Mouse (Mus musculus) liver, adult 2 months (tissue): ENCODE data around the gene Olfr622. TPM values are rescaled to one million over a fixed set of nuclear protein-coding genes. Genes with fewer than 3 reads are reported as not detected.

Experiments
- DNase-seq: peaks from one replicate; pipeline ENCODE4 v3.0.0-alpha.2; 2011; ENCODE audit warnings: low read depth, low spot score; ENCODE audit errors: extremely low read depth
- H3K27ac ChIP-seq: fragments of 200-500 bp; replicated peaks from 2 replicates; pipeline ENCODE4 v1.5.1; 2012; ENCODE audit warnings: low read depth, mild to moderate bottlenecking, control low read depth, inconsistent platforms, low read length; ENCODE audit not compliant: insufficient read depth
- H3K27me3 ChIP-seq: fragments of 200-500 bp; 2 replicates; pipeline ENCODE4 v1.6.1; 2012; ENCODE audit warnings: mild to moderate bottlenecking, moderate library complexity, low read length, inconsistent platforms; ENCODE audit not compliant: control insufficient read depth, insufficient read depth
- H3K36me3 ChIP-seq: fragments of 200-500 bp; 2 replicates; pipeline ENCODE4 v1.6.1; 2012; ENCODE audit warnings: low read length, inconsistent platforms; ENCODE audit not compliant: control insufficient read depth, insufficient read depth
- H3K4me1 ChIP-seq: fragments of 200-500 bp; 2 replicates; pipeline ENCODE4 v1.6.1; 2011; ENCODE audit warnings: low read length; ENCODE audit not compliant: control insufficient read depth, insufficient read depth
- H3K4me3 ChIP-seq: fragments of 200-500 bp; 2 replicates; pipeline ENCODE4 v1.5.1; 2011; ENCODE audit warnings: low read depth, mild to moderate bottlenecking, control low read depth, low read length, moderate library complexity; ENCODE audit not compliant: insufficient read depth
- H3K79me2 ChIP-seq: fragments of 200-500 bp; 2 replicates; pipeline ENCODE4 v1.6.1; 2012; ENCODE audit warnings: inconsistent platforms, mild to moderate bottlenecking, low read length, moderate library complexity; ENCODE audit not compliant: control insufficient read depth, insufficient read depth
- H3K9ac ChIP-seq: fragments of 200-500 bp; 2 replicates; pipeline ENCODE4 v1.6.1; 2012; ENCODE audit warnings: low read depth, mild to moderate bottlenecking, control low read depth, inconsistent platforms, low read length
- CTCF ChIP-seq: fragments of 200-500 bp; IDR thresholded peaks from 2 replicates; pipeline ENCODE4 v1.5.1; 2011; ENCODE audit warnings: low read depth, low read length, control low read depth
- POLR2A ChIP-seq: fragments of 200-500 bp; IDR thresholded peaks from 2 replicates; pipeline ENCODE4 v1.6.1; 2011; ENCODE audit warnings: low read length, control low read depth; ENCODE audit not compliant: insufficient read depth; ENCODE audit errors: extremely low read depth
- WGBS: fragments of 180-500 bp; shearing (Covaris S2); methylation state at CpG from one replicate; pipeline ENCODE4 v1.1.7; 2018; 5-methylcytosine and 5-hydroxymethylcytosine counted together
- polyA plus RNA-seq: library from polyadenylated mRNA; depleted of rRNA; stranded (reverse); fragments of >200 nt; gene quantifications from 2 replicates; pipeline ENCODE4 v1.2.3, GENCODE M21; 2012; rRNA removed
- total RNA-seq: library from RNA; depleted of rRNA; stranded (reverse); fragments of >200 nt; gene quantifications from 2 replicates; pipeline ENCODE4 v1.2.3, GENCODE M21; 2014; rRNA removed

The Olfr622 gene
- not detected in 2 replicates for total RNA-seq
- not detected in 2 replicates for polyA plus RNA-seq

DNA sequence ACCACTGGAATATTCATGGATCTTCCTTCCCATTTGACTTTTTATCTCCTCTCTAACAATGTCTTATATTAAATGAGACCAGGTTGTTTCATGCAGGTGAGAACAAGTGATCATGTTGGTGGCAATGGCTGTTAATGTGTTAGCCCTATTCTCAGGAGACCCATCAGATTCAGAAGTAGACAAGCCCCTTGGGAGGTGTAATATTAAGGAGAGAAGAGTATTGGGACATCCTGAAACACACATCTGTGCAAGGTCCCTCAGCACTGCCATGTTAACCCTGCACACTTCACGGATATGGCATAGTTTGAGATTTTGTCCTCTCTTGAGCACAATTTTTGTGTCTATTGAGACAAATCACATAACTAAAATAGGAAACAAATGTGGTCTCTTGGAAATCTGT, at the start of gene Olfr622:
Olfr622 (minus strand) TSS at position 101 of the 400 bp plus-strand sequence.
- H3K4me1 ChIP-seq = no peaks in the 10 kb centered on the region
- H3K79me2 ChIP-seq = no peaks in the 10 kb centered on the region
- no peaks in the 10 kb centered on the region for H3K36me3 ChIP-seq
- TF ChIP-seq POLR2A = no peak
- TF ChIP-seq CTCF = no peak
- no peak within 1 kb of the TSS for H3K4me3 ChIP-seq
- H3K27me3 ChIP-seq = no peaks in the 10 kb centered on the region
- H3K9ac ChIP-seq = no peak within 1 kb of the TSS
- H3K27ac ChIP-seq = no peak within 1 kb of the TSS
- 68% methylated on average over 1 of the region's 1 CpGs for WGBS
- no peak for DNase-seq

DNA sequence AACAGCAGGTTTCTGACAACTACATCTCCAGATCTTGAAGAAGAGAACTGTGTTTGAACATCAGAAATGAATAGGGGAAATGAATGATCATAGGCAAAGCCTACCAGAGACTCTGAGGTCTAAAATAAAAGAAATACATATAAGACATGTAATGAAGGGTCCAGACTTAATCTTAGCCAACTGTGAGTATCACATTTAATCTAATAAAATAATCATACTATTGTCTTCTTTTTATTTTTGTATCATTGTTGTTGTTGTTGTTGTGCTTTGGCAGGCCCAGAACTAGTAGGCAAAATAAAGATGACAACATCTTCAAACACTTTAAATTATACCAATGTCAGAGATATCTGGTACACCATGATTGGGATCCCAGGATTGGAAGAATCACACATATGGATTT, 39.9 kb upstream of the Olfr622 start, which contains the start of gene Olfr625-ps1:
Olfr625-ps1 (plus strand) TSS at position 301 of the 400 bp plus-strand sequence.
- Histone ChIP-seq H3K4me3 (no peak within 1 kb of the TSS), H3K27me3 (no peaks in the 10 kb centered on the region), H3K36me3 (no peaks in the 10 kb centered on the region), H3K9ac (no peak within 1 kb of the TSS), H3K27ac (no peak within 1 kb of the TSS), H3K4me1 (no peaks in the 10 kb centered on the region), H3K79me2 (no peaks in the 10 kb centered on the region)
- no peak for DNase-seq
- TF ChIP-seq CTCF (no peak), POLR2A (no peak)

DNA sequence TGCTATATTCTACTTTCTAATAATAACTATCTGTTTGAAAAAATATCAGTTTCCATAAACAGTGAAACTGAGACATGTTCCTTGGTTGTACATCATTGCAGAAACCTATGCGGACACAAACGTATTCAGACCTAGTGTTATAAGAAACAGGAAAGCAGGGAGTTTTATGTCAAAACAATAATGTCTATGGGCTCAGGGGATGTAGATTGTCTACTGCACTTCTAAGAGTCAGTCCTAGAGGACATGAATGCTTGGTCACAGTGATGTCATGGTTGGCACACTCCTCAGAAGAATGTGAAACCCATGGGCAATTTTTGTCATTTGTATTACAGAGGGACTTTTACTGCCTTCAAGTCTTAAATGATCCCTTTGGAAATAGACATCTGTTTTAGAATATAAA, 28.6 kb upstream of the Olfr622 start, which contains the start of gene Olfr624:
Olfr624 (minus strand) TSS at position 101 of the 400 bp plus-strand sequence.
- H3K36me3 ChIP-seq = no peaks in the 10 kb centered on the region
- no peak within 1 kb of the TSS for H3K4me3 ChIP-seq
- TF ChIP-seq CTCF = no peak
- TF ChIP-seq POLR2A = no peak
- H3K4me1 ChIP-seq = no peaks in the 10 kb centered on the region
- H3K27ac ChIP-seq = no peak within 1 kb of the TSS
- DNase-seq = no peak
- WGBS = 84% methylated on average over 2 of the region's 2 CpGs
- H3K79me2 ChIP-seq = no peaks in the 10 kb centered on the region
- H3K9ac ChIP-seq = no peak within 1 kb of the TSS
- no peaks in the 10 kb centered on the region for H3K27me3 ChIP-seq

DNA sequence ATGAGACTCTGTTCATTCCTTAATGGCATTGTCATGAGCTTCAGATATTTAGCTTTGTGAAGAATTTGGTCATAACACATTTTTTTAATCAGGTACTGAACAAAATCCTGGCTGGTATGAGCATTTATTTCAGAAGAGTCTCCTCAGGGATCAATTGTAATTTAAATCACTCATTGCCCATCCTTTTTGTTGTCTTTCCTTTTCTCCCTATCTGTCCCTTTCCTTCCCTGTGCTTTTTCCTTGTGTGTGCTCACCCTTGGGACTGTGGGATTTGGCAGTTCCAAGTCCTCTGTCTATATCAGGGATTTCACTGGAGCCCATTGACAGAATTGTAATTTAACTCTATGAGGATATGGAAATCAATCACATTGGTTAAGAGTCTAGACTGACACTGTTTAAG, 21.1 kb upstream of the Olfr622 start, which contains the start of gene Olfr623:
Olfr623 (minus strand) TSS at position 101 of the 400 bp plus-strand sequence.
- Histone ChIP-seq H3K9ac (no peak within 1 kb of the TSS), H3K27me3 (no peaks in the 10 kb centered on the region), H3K27ac (no peak within 1 kb of the TSS), H3K36me3 (no peaks in the 10 kb centered on the region), H3K4me3 (no peak within 1 kb of the TSS), H3K4me1 (no peaks in the 10 kb centered on the region), H3K79me2 (no peaks in the 10 kb centered on the region)
- DNase-seq = no peak
- TF ChIP-seq POLR2A (no peak), CTCF (no peak)

DNA sequence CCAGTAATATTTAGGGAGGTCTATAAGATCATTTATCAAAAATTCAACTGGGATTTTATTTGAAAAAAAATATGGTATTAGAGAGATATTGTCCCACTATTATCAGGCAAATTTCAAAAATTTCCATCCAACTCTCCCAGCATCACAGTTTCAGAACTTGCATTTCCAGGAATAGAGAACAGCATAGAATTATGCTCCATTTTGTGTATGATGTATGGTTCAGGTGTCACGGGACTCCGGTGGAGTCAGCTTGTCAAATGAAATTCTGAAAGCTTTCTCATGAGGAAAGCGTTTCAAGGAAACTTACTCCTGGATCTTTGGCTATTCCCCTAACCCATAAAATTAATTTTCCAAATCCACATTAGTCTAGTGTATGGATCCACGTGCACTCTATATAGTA, 1.6 kb upstream of the Olfr622 start:
- Histone ChIP-seq H3K4me3 (no peak overlapping the region), H3K27me3 (no peaks in the 10 kb centered on the region), H3K9ac (no peak overlapping the region), H3K27ac (no peak overlapping the region), H3K36me3 (no peaks in the 10 kb centered on the region), H3K4me1 (no peaks in the 10 kb centered on the region), H3K79me2 (no peaks in the 10 kb centered on the region)
- TF ChIP-seq CTCF (no peak), POLR2A (no peak)
- 72% methylated on average over 4 of the region's 4 CpGs for WGBS
- no peak for DNase-seq

DNA sequence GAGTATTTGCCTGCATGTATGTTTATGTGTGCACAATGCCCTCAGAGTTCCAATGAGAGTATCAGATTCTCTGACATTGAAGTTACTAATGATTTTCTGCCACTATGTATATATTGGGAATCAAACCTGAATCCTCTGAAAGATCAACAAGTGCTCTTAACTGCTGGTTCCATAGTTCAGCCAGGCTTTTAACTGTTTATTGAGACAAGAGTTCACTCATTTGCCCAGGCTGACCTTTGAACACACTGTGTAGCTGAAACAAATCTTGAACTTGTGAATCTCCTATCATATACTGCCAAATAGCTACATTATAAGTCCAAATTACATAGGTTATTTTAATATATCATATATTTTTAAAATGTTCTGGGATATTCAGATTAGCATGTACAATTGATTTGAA, 5.7 kb downstream of the Olfr622 start:
- no peak for TF ChIP-seq POLR2A
- TF ChIP-seq CTCF = no peak
- Histone ChIP-seq H3K27ac (no peak overlapping the region), H3K9ac (no peak overlapping the region), H3K27me3 (no peaks in the 10 kb centered on the region), H3K4me1 (no peaks in the 10 kb centered on the region), H3K79me2 (no peaks in the 10 kb centered on the region), H3K4me3 (no peak overlapping the region), H3K36me3 (no peaks in the 10 kb centered on the region)
- DNase-seq = peak; percentile 41
